Mouse (Mus musculus) midbrain, embryonic 14.5 days (tissue): ENCODE results near the gene Hadh. TPM values are rescaled to one million over a fixed set of nuclear protein-coding genes. Genes with fewer than 3 reads are reported as not detected.
A peak's percentile ranks its signal among the peaks of the same experiment; 100 is the strongest.

ENCODE experiments used
- ATAC-seq: fragments of 200-750 bp; cut with Nextera tagmentation; 2 replicates; pipeline ENCODE4 v1.8.0; 2017; ENCODE audit warnings: moderate number of reproducible peaks, moderate library complexity; ENCODE audit not compliant: low FRiP score, low TSS enrichment
- DNase-seq: peaks from one replicate; pipeline ENCODE4 v3.0.0-alpha.2; 2015
- H3K27ac ChIP-seq: fragments of 300-500 bp; sonication (generic); replicated peaks from 2 replicates; pipeline ENCODE4 v1.5.1; 2014; ENCODE audit warnings: mild to moderate bottlenecking, low read depth, low read length, moderate library complexity
- H3K27me3 ChIP-seq: fragments of 300-500 bp; sonication (generic); 2 replicates; pipeline ENCODE4 v1.6.1; 2014; ENCODE audit warnings: low read length, control low read depth, mixed read lengths; ENCODE audit not compliant: control insufficient read depth, insufficient read depth
- H3K36me3 ChIP-seq: fragments of 300-500 bp; sonication (generic); 2 replicates; pipeline ENCODE4 v1.6.1; 2014; ENCODE audit warnings: low read length, control low read depth; ENCODE audit not compliant: control insufficient read depth, insufficient read depth
- H3K4me1 ChIP-seq: fragments of 300-500 bp; sonication (generic); 2 replicates; pipeline ENCODE4 v1.6.1; 2014; ENCODE audit warnings: mild to moderate bottlenecking, antibody characterized with exemption, low read length, control low read depth; ENCODE audit not compliant: control insufficient read depth, insufficient read depth
- H3K4me2 ChIP-seq: fragments of 300-500 bp; sonication (generic); 2 replicates; pipeline ENCODE4 v1.6.1; 2014; ENCODE audit warnings: mild to moderate bottlenecking, low read length, moderate library complexity
- H3K4me3 ChIP-seq: fragments of 300-500 bp; sonication (generic); replicated peaks from 2 replicates; pipeline ENCODE4 v1.5.1; 2014; ENCODE audit warnings: low read depth, low read length
- H3K9ac ChIP-seq: fragments of 300-500 bp; sonication (generic); replicated peaks from 2 replicates; pipeline ENCODE4 v1.6.1; 2014; ENCODE audit warnings: mild to moderate bottlenecking, low read length, moderate library complexity
- H3K9me3 ChIP-seq: fragments of 300-500 bp; sonication (generic); 2 replicates; pipeline ENCODE4 v1.6.1; 2016; ENCODE audit warnings: low read length, control low read depth, mixed read lengths; ENCODE audit not compliant: control insufficient read depth
- WGBS: fragments of 180-500 bp; shearing (Covaris S2); extraction: QIAGEN DNeasy Blood & Tissue Kit; methylation state at CpG from one replicate; pipeline ENCODE4 v1.1.7; 2014; 5-methylcytosine and 5-hydroxymethylcytosine counted together
- polyA plus RNA-seq: library from polyadenylated mRNA; unstranded; fragments of >200 nt; fragmentation: Nextera tagmentation; extraction: Ambion mirVana; gene quantifications from 2 replicates; pipeline ENCODE4 v1.2.1, GENCODE M21; 2014

Gene Hadh
- polyA plus RNA-seq, 1 experiment from 2014 or later, result 26.5 TPM

- no peaks in the 10 kb centered on the region for H3K36me3 ChIP-seq
- ATAC-seq (no peak), DNase-seq (no peak)
- H3K4me2 ChIP-seq, result no peak overlapping the region
- no peak overlapping the region for H3K27ac ChIP-seq
- H3K9ac ChIP-seq, result no peak overlapping the region
- H3K4me1 ChIP-seq, result 0 out of 2 replicates have a peak, but pooled peaks cover 5% of the 10 kb centered on the region
- H3K4me3 ChIP-seq, result no peak overlapping the region
- 89% methylated on average over 7 of the region's 7 CpGs for WGBS
- no peaks in the 10 kb centered on the region for H3K27me3 ChIP-seq
- peaks cover 7% of the 10 kb centered on the region; the same call in 1 of the 2 replicates for H3K9me3 ChIP-seq
Observed at GRCm38 (mm10) chr3:131306255-131306654, 34.4 kb upstream of the Hadh start.

GRCm38 (mm10) chr3:131303320-131303714, 31.4 kb upstream of the Hadh start:
- 21% methylated on average over 5 of the region's 5 CpGs for WGBS
- Histone ChIP-seq H3K9ac (peak overlapping the region; percentile 78; the same call in 1 of the 2 replicates), H3K4me1 (0 out of 2 replicates have a peak, but pooled peaks cover 5% of the 10 kb centered on the region), H3K4me2 (peak overlapping the region; percentile 92), H3K27me3 (no peaks in the 10 kb centered on the region), H3K36me3 (no peaks in the 10 kb centered on the region), H3K27ac (peak overlapping the region; percentile 82; the same call in 1 of the 2 replicates), H3K9me3 (no peaks in the 10 kb centered on the region), H3K4me3 (peak overlapping the region; percentile 86)
- ATAC-seq, result peak; percentile 28; the same call in 1 of the 2 replicates
- DNase-seq, result no peak

GRCm38 (mm10) chr3:131302452-131303319, 30.8 kb upstream of the Hadh start, which contains the start of gene Cyp2u1:
Cyp2u1 (minus strand) TSS chr3:131303227.
- Histone ChIP-seq H3K9me3 (no peaks in the 10 kb centered on the region), H3K4me3 (peak within 1 kb of the TSS; percentile 86), H3K4me1 (0 out of 2 replicates have a peak, but pooled peaks cover 5% of the 10 kb centered on the region), H3K36me3 (no peaks in the 10 kb centered on the region; the same call in 1 of the 2 replicates), H3K4me2 (peak within 1 kb of the TSS; percentile 92), H3K27ac (peak within 1 kb of the TSS; percentile 82), H3K9ac (peak within 1 kb of the TSS; percentile 78), H3K27me3 (no peaks in the 10 kb centered on the region)
- DNase-seq (peak; percentile 95), ATAC-seq (peak; percentile 98)
- WGBS, result under 1% methylated on average over 71 of the region's 71 CpGs

- no peak overlapping the region for H3K4me2 ChIP-seq
- H3K9ac ChIP-seq, result no peak overlapping the region
- no peak for ATAC-seq
Observed at GRCm38 (mm10) chr3:131299908-131300307, 28.0 kb upstream of the Hadh start.

GRCm38 (mm10) chr3:131299078-131299477, 27.2 kb upstream of the Hadh start:
- Histone ChIP-seq H3K4me3 (no peak overlapping the region), H3K27me3 (no peaks in the 10 kb centered on the region), H3K9me3 (no peaks in the 10 kb centered on the region), H3K4me1 (0 out of 2 replicates have a peak, but pooled peaks cover 5% of the 10 kb centered on the region), H3K4me2 (no peak overlapping the region), H3K36me3 (no peaks in the 10 kb centered on the region; the same call in 1 of the 2 replicates), H3K27ac (no peak overlapping the region), H3K9ac (no peak overlapping the region)
- WGBS, result 86% methylated on average over 9 of the region's 9 CpGs
- ATAC-seq (no peak), DNase-seq (no peak)

More at GRCm38 (mm10) chr3:131299908-131300307, 28.0 kb upstream of the Hadh start:
- WGBS, result 8% methylated on average over 6 of the region's 6 CpGs
- H3K4me3 ChIP-seq, result no peak overlapping the region
- no peak overlapping the region for H3K27ac ChIP-seq
- peak; percentile 83 for DNase-seq
- H3K9me3 ChIP-seq, result no peaks in the 10 kb centered on the region
- H3K27me3 ChIP-seq, result no peaks in the 10 kb centered on the region
- H3K4me1 ChIP-seq, result 0 out of 2 replicates have a peak, but pooled peaks cover 5% of the 10 kb centered on the region
- no peaks in the 10 kb centered on the region; the same call in 1 of the 2 replicates for H3K36me3 ChIP-seq

GRCm38 (mm10) chr3:131296893-131297292, 25.0 kb upstream of the Hadh start:
- H3K27ac ChIP-seq, result no peak overlapping the region
- no peaks in the 10 kb centered on the region for H3K9me3 ChIP-seq
- no peak for DNase-seq
- H3K4me1 ChIP-seq, result 0 out of 2 replicates have a peak, but pooled peaks cover 4% of the 10 kb centered on the region
- H3K27me3 ChIP-seq, result no peaks in the 10 kb centered on the region
- no peak overlapping the region for H3K4me2 ChIP-seq
- ATAC-seq, result no peak
- H3K36me3 ChIP-seq, result no peaks in the 10 kb centered on the region; the same call in 1 of the 2 replicates
- no peak overlapping the region for H3K9ac ChIP-seq
- no peak overlapping the region for H3K4me3 ChIP-seq
- 88% methylated on average over 7 of the region's 7 CpGs for WGBS

- ATAC-seq, result no peak
- no peaks in the 10 kb centered on the region for H3K9me3 ChIP-seq
- no peaks in the 10 kb centered on the region; the same call in 1 of the 2 replicates for H3K36me3 ChIP-seq
- no peak overlapping the region for H3K9ac ChIP-seq
- WGBS, result 92% methylated on average over 12 of the region's 12 CpGs
- H3K4me2 ChIP-seq, result no peak overlapping the region
- no peak overlapping the region for H3K4me3 ChIP-seq
- no peak for DNase-seq
- H3K27ac ChIP-seq, result no peak overlapping the region
- no peaks in the 10 kb centered on the region for H3K4me1 ChIP-seq
- H3K27me3 ChIP-seq, result no peaks in the 10 kb centered on the region
Observed at GRCm38 (mm10) chr3:131295513-131296200, 23.8 kb upstream of the Hadh start.

- no peaks in the 10 kb centered on the region for H3K4me1 ChIP-seq
- no peak overlapping the region for H3K27ac ChIP-seq
- H3K27me3 ChIP-seq, result no peaks in the 10 kb centered on the region
- no peaks in the 10 kb centered on the region for H3K9me3 ChIP-seq
- WGBS, result 48% methylated on average over 3 of the region's 3 CpGs
- no peak overlapping the region for H3K9ac ChIP-seq
- ATAC-seq (no peak), DNase-seq (no peak)
- H3K4me2 ChIP-seq, result no peak overlapping the region
- H3K4me3 ChIP-seq, result no peak overlapping the region
- H3K36me3 ChIP-seq, result no peaks in the 10 kb centered on the region; the same call in 1 of the 2 replicates
Observed at GRCm38 (mm10) chr3:131294503-131294902, 22.6 kb upstream of the Hadh start.
